Mouse (Mus musculus) layer of hippocampus, adult 9-11 months (tissue): ENCODE results near the gene 4921517D22Rik.
A peak's percentile ranks its signal among the peaks of the same experiment; 100 is the strongest.

Source experiments
- DNase-seq: peaks from one replicate; pipeline ENCODE4 v3.0.0; 2022

4921517D22Rik gene

DNA sequence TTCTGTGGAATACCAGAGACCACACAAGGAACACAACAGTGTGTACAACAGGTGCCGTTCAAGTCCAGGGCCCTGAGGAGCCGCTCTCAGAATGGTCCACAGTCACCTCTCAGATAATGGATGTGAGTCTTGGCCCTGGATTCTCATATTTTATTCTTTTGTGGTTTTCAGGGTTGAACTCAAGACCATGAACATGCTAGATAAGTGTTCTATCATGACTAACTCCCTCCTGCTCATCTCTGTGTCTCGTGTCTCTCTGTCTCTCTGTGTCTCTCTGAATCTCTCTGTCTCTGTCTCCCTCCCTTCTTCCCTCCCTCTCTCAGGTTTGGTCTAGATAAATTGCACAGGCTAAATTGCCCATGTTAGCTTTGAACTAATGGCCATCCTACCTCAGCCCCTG, 4.1 kb downstream of the 4921517D22Rik start:
- DNase-seq = no peak

DNA sequence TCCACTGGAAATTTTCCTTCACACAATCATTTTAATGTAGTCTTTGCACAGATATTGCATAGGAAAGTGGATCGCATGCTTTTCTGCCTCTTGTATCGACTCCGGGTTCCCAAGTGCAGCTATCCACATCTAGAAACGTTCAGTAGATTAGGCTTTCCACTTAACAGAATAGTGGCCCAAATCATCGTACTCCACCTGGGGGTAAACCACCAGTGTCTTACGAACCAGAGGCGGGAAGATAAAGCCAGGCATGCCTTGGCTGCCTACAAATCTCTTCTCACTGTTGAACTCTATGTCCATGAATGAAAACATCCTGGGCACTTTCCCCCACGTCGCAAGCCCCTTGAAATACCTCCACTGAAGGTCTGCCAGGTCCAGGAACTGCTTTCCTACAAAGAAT, 4.6 kb downstream of the 4921517D22Rik start:
- DNase-seq = no peak

DNA sequence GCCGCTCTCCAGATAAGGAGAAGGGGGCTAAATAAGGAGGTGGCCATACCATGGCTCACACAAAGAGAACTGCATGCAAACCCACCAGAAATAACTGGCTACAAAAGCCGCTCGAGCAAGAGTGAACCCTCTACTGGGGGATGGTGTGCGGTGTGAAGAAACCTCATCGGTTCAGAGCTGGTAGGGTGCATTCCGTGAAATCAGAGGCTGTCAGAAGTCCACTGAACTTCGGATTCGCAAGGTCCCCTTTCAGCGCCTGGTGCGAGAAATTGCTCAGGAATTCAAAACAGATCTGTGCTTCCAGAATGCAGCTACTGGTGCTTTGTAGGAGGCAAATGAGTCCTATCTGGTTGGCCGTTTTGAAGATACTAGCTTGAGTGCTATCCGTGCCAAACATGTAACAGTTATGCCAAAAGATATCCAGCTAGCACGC, 5.6 kb downstream of the 4921517D22Rik start:
- DNase-seq = no peak

DNA sequence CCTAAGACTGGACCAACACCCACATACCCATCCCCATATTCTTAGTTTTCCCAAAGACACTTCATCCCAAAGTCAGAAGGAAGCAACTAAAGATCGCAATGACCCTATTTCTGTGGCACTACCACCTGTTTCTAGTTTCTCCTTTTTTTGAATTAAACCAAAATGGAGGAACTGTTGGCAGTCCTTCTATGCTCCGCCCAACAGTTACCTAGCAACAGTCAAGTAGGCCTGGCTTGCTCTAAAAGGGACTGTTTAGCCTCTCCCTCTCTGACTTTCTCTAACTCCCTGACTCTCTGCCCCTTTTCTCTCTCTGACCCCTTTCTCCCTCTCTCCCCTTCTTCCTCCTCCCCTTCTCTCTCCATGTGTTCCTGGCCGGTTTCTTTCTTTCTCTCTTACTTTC, 8.7 kb downstream of the 4921517D22Rik start:
- DNase-seq = no peak

DNA sequence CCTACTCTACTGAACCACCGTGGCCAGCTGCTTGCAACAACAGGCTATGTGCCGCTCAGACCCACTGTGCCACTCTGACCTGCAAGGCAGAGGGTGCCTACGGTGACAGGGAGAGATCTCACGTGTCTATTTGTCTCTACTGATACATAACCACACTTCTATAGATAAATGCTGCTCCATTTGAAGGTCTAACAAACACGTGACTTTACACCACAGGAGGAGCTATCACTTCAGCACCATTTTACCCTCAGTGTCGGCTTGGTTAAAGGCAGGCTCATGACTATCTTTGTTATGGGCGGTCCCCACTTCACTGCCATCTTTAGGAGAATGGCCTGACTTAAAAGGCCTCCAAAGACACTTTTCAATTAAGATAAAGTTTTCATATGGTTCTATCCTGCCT, 11.3 kb downstream of the 4921517D22Rik start:
- DNase-seq = no peak

DNA sequence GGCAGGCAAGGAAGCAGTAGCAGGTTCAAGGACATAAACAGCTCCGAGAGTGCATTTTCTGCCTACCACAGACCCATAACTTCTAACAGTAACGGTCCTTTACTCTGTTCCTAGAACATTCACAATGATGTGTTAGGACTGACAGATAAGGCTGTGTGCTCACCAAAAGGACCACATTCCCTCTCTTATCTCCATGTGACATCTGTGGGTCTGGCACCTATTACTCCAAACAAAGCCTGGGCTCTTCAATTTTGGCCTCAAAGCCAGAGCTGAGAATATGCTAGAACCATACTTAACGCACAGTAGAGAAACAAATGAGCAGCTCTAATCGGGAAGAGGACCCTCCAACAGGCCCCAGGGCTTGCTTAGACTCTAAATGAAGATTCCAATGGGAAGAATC, 14.0 kb downstream of the 4921517D22Rik start:
- DNase-seq = no peak

DNA sequence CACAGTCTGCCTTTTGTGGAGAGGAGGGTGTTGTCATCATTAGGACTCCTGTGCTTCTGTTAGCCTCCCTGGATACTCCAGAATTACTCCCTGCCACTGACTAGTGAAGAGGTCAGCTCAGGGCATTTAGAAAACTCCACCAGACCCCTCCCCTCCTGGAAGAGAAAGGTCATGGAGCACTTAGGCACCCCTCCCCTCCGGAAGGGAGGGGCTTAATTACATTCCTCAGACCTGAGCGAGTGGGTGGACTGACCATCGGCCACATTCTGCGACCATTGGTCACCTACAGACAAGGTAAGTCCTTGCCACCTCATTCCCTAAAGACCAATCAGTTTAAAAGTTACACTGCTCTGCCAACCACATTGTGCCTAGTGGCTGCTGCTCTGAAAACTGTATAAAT, 14.6 kb downstream of the 4921517D22Rik start:
- DNase-seq = no peak

DNA sequence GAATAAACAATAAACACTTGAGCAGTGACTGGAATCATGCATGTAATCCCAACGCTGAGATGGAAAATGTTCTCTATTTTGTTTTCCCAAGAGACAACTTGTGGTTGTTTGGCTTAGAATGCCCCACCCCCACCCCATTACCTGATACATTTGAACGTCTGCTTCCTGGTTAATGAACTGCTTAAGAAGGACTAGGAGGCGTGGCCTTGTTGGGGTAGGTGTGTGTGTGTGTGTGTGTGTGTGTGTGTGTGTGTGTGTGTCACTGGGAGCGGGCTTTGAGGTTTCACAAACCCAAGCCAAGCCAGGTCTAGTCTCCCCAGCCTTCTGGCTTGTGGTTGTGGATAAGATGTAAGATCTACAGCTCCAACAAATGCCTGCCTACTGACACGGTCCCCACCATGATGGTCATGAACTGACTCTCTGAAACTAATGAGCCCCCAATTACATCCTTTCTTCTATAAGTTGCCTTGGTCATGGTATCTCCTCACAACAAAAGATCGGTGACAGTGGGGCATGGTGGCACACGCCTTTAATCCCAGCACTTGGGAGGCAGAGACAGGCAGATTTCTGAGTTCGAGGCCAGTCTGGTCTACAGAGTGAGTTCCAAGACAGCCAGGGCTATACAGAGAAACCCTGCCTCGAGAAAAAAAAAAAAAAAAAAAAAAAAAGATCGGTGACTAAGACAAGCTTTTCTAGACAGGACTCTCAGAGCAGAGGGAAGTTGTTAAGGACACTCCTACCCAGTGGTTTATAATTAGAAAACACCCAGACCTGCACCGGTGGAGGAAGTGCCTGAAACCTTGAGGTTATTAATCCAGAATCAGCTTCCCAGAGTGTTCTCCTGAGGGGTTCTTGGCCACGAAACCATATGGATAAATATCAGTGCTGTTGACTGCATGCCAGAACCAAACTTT, 17.3 kb downstream of the 4921517D22Rik start:
- DNase-seq = no peak

DNA sequence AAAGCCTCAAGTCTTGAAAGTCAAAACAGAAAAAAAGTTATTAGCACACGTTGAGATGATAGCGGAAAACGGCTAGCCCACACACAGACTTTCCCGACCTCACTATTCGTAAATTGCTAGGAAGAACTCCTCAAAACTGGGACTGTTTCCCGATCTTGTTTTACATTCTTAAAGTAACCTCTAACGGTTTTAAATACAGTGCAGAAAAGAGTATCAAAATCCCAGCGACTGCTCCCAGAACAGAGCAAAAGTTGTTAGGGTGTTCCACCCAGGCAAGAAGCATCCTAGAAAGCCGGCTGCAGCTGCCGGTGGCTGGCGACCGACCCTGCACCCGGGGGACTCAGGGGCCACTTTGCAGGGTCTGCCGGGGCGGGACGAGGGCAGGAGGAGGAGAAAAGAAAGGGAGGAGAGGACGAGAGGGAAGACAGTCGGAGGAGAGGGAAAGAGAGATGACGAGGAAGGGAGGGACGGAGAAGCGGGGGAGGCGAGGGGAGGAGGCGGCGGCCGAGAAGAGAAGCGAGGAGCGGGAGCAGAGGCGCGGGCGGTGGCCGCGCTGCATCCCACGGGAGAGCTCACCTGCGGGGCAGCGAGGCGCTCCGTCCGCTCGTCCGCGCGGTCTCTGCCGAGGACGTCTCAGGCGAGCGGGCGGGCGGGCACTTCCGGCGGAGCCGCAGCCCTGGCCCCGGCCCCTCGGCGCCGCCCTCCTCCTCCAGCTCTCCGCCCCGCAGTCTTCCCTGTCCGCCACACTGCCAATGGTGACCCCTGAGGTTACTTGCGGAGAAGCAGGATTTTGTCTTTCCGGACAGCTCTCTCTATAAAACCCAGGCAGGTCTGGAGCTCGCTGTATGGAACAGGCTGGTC, 18.5 kb downstream of the 4921517D22Rik start, which contains the start of gene Golm1:
Gene Golm1 (minus strand): TSS at position 661 of the 861 bp plus-strand sequence.
- peak; percentile 38 for DNase-seq

DNA sequence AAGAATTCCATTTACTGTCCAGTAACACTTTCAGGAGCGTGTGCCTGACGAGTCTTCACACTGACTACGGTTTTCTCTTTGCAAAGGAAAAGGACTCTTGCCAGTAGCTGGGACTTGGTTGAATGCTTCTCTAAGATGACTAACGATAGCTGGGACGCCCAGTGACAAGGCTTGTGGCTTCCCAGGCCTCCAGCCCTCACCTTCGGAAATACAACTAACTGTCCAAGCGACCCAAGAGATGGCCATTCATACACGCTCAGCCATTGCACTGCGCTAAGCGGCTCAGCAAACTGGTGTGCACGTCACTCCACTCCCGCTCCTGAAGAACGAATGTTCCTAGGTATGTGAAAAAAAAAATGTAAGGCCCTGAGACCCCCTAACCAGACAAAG, 19.2 kb downstream of the 4921517D22Rik start:
- DNase-seq = no peak

DNA sequence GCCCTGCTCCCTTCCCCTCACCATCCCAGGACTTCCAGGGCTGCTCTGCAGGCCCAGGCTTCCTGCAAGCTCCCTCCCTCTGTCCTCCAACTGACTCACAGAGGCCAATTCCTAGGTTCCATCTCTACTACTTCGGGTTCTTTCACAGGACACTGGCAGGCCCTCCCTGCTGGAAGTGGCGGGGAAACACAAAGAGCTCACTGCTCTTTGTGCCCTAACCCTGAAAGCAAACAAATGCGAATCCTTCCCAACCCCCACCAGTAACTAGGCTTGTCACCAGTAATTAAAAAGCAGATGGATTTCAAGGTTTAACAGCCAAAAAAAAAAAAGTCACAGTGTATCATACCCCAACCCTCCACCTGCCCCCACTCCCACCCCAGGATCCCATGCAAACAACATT, 19.7 kb downstream of the 4921517D22Rik start:
- no peak for DNase-seq

DNA sequence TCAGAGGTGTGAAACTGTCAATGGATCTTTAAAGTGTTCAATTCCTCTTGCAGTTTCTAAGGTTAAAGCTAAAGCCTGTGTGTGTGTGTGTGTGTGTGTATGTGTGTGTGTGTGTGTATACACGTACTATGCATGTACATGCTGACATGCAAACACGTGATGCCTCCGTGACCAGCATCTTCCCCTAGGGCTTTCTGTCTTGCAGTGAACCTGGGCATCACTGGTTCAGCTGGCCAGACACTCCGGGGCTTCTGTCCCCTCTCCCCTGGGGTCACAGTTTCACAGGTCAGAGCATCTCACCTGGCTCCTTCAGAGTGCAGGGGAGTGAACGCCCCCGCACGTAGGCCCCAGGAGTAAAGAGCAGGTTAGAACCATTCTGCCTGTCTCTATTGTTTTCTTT, 20.3 kb downstream of the 4921517D22Rik start:
- no peak for DNase-seq

DNA sequence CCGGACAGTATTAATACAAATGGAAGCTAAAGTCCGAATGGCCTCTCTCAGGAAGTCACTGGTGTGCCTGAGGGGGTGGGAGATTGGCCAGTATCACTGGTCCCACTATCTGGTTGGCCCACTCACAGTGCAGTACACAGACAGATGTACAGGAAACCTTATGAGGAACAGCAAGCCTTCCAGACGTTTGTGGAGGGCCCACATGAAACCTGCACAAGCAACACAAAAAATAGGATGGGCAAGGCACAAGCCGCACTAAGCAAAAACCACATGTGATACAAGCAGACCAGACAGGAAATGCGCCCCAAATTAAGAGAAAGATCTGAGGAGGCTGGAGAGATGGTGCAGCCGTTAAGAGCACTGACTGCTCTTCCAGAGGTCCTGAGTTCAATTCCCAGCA, 21.7 kb downstream of the 4921517D22Rik start:
- DNase-seq = peak; percentile 72

DNA sequence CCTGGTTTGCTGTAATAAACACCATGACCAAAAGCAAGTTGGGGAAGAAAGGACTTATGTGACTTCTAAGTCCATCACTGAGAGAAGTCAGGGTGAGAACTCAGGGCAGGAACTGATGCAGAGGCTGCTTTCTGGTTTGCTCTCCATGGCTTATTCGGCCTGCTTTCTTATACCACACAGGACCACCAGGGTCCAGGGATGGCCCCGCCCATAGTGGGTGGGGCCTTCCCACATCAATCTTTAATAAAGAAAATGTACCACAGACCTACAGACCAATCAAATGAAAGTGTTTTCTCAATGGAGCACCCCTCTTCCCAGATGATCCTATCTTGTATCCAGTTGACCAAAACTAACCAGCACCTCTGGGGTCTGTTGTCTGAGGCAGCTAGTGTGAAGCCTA, 22.4 kb downstream of the 4921517D22Rik start:
- no peak for DNase-seq

DNA sequence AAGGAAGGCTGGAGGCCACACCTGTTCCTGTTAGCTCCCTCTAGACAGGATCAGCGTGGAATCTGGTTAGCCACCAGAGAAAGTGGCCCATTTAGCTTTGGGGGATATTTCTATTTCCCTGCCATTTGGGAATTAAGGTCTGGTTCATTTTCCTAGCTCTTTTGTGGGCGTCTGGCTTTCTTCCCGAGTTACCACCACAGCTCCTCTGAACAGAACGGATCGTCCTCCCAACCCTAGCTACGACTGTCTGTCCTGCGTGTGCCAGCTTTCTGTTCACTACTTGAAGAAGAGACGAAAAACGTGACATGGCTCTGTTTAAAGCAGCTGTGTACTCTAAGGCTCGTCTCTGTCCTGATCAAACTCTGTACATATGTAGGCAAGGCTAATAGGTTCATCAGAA, 24.0 kb downstream of the 4921517D22Rik start:
- peak; percentile 81 for DNase-seq

DNA sequence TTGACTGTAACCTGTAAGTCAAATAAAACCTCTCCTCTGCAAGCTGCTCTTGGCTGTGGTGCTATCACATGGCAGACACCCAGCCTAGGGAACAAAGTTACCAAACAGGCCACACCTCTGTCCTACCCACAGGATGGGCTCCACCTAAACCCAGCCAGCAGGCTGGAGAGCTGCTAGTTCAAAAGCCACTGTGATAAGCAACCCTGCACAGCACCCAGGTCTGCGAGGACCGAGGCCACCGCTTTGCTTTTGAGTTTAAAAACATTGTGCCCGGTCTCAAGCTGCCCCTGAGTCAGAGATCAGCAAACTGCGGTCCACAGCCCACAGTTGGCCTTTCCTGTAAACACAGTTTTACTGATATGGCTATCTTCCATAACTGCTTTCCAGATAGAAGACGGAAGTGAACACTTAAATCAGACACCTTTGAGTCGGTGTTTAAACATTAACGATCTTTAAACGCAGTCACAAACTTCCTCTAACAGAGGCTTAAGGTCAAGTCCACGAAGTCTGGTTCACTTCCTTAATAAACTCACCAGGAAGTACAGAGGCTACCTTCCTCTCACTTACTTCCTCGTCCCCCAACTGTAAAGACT, 25.3 kb downstream of the 4921517D22Rik start:
- no peak for DNase-seq

DNA sequence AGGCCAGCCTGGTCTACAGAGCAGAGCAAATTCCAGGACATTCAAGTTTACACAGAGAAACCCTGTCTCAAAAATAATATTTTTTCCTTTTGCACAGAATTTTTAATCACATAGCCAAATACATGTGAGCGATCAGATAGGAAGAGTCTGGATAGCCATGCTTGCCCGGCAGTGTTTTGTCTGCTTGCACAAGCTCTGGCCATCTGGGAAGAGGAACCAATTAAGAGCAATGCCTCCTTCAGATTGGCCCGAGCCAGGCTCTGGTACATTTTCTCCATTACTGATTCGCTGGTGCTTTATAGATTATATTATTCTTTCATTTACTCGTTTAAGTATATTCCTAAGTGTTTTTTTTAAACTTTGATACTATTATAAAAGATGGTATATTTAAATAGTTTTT, 26.1 kb downstream of the 4921517D22Rik start:
- DNase-seq = peak; percentile 59

DNA sequence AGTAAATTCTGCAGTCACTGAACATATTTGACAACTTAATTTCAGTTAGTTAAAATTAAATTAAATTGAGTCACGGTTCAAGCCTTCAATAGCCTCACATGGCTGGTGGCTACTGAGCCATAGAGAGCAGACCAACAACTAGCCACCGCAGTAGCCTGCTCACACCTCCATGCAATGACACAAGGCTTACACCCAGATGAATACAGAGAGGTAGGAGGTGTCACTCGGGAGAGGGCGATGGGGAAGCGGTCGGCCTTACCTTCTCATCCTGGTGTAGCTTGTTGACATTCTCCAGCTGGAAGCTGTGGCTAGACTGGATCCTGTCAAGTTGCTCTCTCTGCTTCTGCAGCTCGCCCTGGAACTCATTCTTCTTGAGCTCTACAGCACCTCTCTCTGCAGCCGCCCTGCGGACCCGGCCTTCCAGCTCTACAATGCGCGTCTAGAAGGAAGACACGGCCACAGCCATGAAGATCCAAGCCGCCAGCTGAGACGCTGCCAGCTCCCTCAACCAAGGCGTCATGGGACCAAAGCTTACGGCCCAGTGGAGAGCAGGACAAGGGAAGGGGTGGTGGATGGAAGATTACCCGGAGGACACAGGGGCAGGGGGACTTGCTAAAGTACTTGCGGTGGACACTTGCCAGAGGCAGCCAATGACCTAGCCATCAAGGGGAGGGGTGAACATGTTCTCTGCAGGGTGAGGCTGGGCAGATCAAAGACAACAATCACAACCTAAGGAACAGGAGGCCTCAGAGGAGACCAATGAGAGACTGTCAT, 29.8 kb downstream of the 4921517D22Rik start:
- DNase-seq = no peak

DNA sequence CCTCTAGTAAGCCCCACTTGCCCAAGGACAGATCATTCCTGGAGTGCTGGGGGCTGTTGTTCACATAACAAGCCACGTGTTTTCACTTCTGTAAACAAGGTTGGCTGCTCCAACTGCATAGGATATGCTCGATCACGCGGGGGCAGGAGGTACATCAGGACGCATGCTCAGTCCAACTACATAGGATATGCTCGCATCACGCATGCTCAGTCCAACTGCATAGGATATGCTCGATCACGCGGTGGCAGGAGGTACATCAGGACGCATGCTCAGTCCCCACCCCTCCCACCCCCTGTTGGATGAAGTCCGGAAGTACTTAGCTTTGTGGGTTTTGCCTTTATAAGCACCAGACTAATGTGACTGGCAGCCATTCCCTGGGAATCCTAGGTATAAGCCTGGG, 31.9 kb downstream of the 4921517D22Rik start:
- DNase-seq = no peak

DNA sequence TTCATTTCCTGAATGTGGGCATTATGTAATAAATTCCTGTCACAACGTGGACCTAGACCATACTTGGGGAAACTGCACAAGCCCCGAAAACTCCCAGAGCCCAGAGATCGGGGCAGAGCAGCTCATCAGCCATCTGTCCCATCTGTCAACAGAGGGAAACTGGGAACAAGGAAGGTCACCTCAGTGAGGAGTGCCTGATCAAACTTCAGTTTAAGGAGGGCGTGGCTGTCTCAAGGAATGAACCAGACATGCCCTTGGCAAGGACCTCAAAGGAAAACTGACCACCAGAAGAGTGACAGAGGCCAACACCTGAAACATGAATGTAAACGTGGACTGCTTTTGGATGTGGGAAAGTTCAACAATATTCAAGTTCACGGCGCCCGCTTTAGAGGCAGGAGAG, 32.5 kb downstream of the 4921517D22Rik start:
- no peak for DNase-seq

DNA sequence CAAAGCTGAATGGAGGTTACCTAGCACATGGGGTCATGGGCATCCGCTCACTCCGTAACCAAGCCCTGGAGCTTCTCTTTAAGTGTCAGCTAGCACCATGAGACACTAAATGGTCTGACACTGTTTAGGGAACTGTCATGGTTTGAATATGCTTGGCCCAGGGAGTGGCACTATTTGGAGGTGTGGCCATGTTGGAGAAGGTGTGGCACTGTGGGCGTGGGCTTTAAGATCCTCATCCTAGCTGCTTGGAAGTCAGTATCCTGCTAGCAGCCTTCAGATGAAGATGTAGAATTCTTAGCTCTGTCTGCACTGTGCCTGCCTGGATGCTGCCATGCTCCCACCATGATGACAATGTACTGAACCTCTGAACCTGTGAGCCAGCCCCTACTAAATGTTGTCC, 33.5 kb downstream of the 4921517D22Rik start:
- DNase-seq = no peak

DNA sequence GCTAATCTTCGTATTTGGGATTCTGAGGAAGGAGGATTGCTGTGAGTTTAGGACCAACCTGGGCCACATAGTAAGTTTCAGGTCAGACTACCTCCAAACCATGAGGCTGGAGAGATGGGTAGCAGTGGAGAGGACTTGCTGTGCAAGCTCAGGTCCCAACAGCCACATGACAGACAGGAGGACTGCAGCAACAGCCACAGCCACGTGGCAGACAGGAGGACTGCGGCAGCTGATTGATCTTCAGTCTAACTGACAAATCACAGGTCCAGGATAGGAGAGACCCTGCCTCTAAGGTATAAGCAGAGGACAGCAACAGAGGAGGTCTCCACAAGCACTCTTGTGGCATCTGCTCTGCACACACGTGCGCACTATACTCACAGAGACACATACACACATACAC, 36.1 kb downstream of the 4921517D22Rik start:
- no peak for DNase-seq

DNA sequence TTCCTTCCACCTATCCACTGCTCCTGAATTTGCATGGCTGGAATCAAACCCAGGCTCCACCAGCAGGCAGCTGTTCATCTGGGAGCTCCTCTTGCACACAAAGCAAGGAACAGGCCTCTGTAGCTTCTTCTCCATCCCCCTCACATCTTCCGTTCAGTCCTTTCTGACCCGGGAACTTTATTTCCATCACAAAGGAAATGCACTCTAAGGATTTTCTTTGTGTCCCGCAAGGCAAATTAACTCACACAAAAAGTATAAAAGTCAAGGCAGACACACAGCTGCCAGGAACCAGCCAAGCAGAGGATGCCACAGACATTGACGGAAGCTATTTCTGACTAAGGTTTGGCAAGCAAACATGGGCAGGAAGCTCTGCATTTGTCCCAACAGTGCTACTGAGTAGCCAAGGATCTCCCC, 36.9 kb downstream of the 4921517D22Rik start:
- no peak for DNase-seq
